Mouse (Mus musculus): ENCODE measurements around the gene Gpc1. TPM values are rescaled to one million over a fixed set of nuclear protein-coding genes. Genes with fewer than 3 reads are reported as not detected.

Gpc1 gene
- total and polyA plus RNA-seq, 3 experiments: 0.05 to 0.55 TPM; not detected in 1

DNA sequence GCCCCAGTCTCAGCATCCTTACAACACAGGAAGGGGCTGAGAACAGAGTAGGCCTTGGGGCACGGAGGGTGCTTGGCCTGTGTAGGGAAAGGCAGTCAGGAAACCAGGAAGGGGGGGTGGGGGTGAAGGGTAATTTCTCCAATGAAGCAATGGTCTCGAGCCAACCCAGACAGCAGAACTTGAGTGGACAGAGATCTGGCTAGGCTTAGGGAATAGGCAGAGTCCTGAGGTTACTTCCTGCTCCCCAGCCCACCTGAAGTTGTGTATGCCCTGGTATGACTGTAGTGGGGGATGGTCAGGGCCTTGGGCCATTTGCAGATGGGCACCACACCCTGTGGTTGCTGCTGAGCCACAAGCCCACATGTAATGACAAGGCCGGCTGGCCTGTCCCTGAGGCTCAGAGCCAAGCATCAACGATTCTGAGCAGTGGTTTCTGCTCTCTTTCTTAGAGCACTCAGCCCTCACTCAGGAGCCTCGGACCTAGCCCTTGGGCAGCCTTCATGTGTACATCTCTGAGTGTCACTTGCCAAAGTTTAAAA is 15.6 kb upstream of the Gpc1 start:
- Histone ChIP-seq H3K27me3 (replicated peaks) (peaks cover 37% of the 10 kb centered on the region), H3K4me3 (replicated peaks in 1 of 3; ENCODE audit: low read depth in 2 of 3, low read length in 2 of 3, poor library complexity in 1 of 3) (no peak overlapping the region), H3K9me3 (replicated peaks; ENCODE audit: low read length) (peaks cover 4% of the 10 kb centered on the region), H3K27ac (ENCODE audit: insufficient read depth, low read depth) (no peak overlapping the region), H3K9ac (ENCODE audit: insufficient read depth, low read depth) (no peak overlapping the region), H3K4me1 (ENCODE audit: control insufficient read depth in 1 of 2, insufficient read depth in 2 of 2) (peaks cover 0 to 3% of the 10 kb centered on the region in 2 experiments; a peak in 1 of 4 replicates), H3K36me3 (replicated peaks in 1 of 2; ENCODE audit: control insufficient read depth in 1 of 2, insufficient read depth in 1 of 2, low read length in 1 of 2) (no peaks in the 10 kb centered on the region), H3K79me2 (replicated peaks; ENCODE audit: control insufficient read depth, extremely low read depth, insufficient read depth, poor library complexity, severe bottlenecking) (no peaks in the 10 kb centered on the region), H3K4me2 (ENCODE audit: insufficient read depth, low read depth, poor library complexity, severe bottlenecking) (no peak overlapping the region)
- DNase-seq (ENCODE audit: extremely low read depth): no peak
- in situ Hi-C loops (cut with MboI; ENCODE audit: low pct_ligation_motif_present, low pct_unique_long_range_greater_than_20kb, low sequenced_read_pairs) (no loop called here), dilution Hi-C loops (cut with MboI; ENCODE audit: extremely low pct_ligation_motif_present, extremely low pct_unique_long_range_greater_than_20kb, low sequenced_read_pairs) (no loop called here)
- no peak for TF ChIP-seq IRF4 (IDR thresholded peaks at IDR 0.05; ENCODE audit: low read depth, low read length)
- TF ChIP-seq SMC3 (IDR thresholded peaks at IDR 0.05; ENCODE audit: low read depth, low read length): no peak
- TF ChIP-seq CTCF (conservative IDR thresholded peaks at IDR 0.05 in 1 of 2, IDR thresholded peaks at IDR 0.05 in 1 of 2; ENCODE audit: low read depth in 2 of 2, low read length in 2 of 2): no peak
- no peak for TF ChIP-seq BHLHE40 (IDR thresholded peaks at IDR 0.05; ENCODE audit: low read depth, low read length)
- TF ChIP-seq TBP (conservative IDR thresholded peaks at IDR 0.05; ENCODE audit: low read depth, low read length): no peak
- TF ChIP-seq SIN3A (IDR thresholded peaks at IDR 0.05; ENCODE audit: low read length): no peak
- TF ChIP-seq CHD2 (IDR thresholded peaks at IDR 0.05; ENCODE audit: low read length): no peak
- TF ChIP-seq EP300 (IDR thresholded peaks at IDR 0.05; ENCODE audit: low read length): no peak
- no peak for TF ChIP-seq KAT2A (IDR thresholded peaks at IDR 0.05; ENCODE audit: insufficient replicate concordance, low read length)
- TF ChIP-seq POLR2AphosphoS2 (IDR thresholded peaks at IDR 0.05; ENCODE audit: low read depth, low read length): no peak
- TF ChIP-seq PAX5 (IDR thresholded peaks at IDR 0.05; ENCODE audit: low read length): no peak
- no peak for TF ChIP-seq MAZ (IDR thresholded peaks at IDR 0.05; ENCODE audit: low read depth, low read length)
- no peak for TF ChIP-seq USF1 (IDR thresholded peaks at IDR 0.05; ENCODE audit: low read depth, low read length)
- no peak for TF ChIP-seq RAD21 (IDR thresholded peaks at IDR 0.05; ENCODE audit: low read depth, low read length)
- TF ChIP-seq MAFK (IDR thresholded peaks at IDR 0.05; ENCODE audit: insufficient replicate concordance, low read length): no peak
- TF ChIP-seq RCOR1 (conservative IDR thresholded peaks at IDR 0.05; ENCODE audit: low read depth, low read length): no peak
- no peak for TF ChIP-seq ZC3H11A (IDR thresholded peaks at IDR 0.05; ENCODE audit: low read depth, low read length)

GRCm38 (mm10) chr1:92830626-92831187 is 738 bp upstream of the Gpc1 start:
- Histone ChIP-seq H3K36me3 (replicated peaks in 1 of 2; ENCODE audit: control insufficient read depth in 1 of 2, insufficient read depth in 1 of 2, low read length in 1 of 2) (no peaks in the 10 kb centered on the region), H3K9ac (ENCODE audit: insufficient read depth, low read depth) (no peak overlapping the region), H3K4me2 (ENCODE audit: insufficient read depth, low read depth, poor library complexity, severe bottlenecking) (peak overlapping the region; percentile 37; the same call in 1 of the 2 replicates), H3K79me2 (replicated peaks; ENCODE audit: control insufficient read depth, extremely low read depth, insufficient read depth, poor library complexity, severe bottlenecking) (no peaks in the 10 kb centered on the region), H3K27ac (ENCODE audit: insufficient read depth, low read depth) (no peak overlapping the region), H3K27me3 (replicated peaks) (peaks cover 89% of the 10 kb centered on the region), H3K4me3 (replicated peaks in 1 of 3; ENCODE audit: low read depth in 2 of 3, low read length in 2 of 3, poor library complexity in 1 of 3) (no peak overlapping the region), H3K4me1 (ENCODE audit: control insufficient read depth in 1 of 2, insufficient read depth in 2 of 2) (no peaks in the 10 kb centered on the region), H3K9me3 (replicated peaks; ENCODE audit: low read length) (peaks cover 10% of the 10 kb centered on the region)
- dilution Hi-C loops (cut with MboI; ENCODE audit: extremely low pct_ligation_motif_present, extremely low pct_unique_long_range_greater_than_20kb, low sequenced_read_pairs) (no loop called here), in situ Hi-C loops (cut with MboI; ENCODE audit: low pct_ligation_motif_present, low pct_unique_long_range_greater_than_20kb, low sequenced_read_pairs) (loop anchor here (10.0 kb wide), 1 partner anchor 176 kb away; no protein-coding TSS in a partner anchor)
- TF ChIP-seq ZNF384 (IDR thresholded peaks at IDR 0.05; ENCODE audit: low read depth, low read length) (peak; percentile 51; the same call in 1 of the 2 replicates), RAD21 (IDR thresholded peaks at IDR 0.05; ENCODE audit: low read depth, low read length) (no peak), GABPA (IDR thresholded peaks at IDR 0.05; ENCODE audit: insufficient replicate concordance, low read depth, low read length) (no peak), JUN (IDR thresholded peaks at IDR 0.05; ENCODE audit: insufficient read depth, low read depth, low read length) (no peak), ZMIZ1 (IDR thresholded peaks at IDR 0.05; ENCODE audit: low read depth, low read length) (no peak), POLR2A (IDR thresholded peaks at IDR 0.05; ENCODE audit: low read depth, low read length) (0 out of 2 replicates have a peak, but pooled peaks have one; percentile 23), SMC3 (IDR thresholded peaks at IDR 0.05; ENCODE audit: low read depth, low read length) (no peak), HCFC1 (IDR thresholded peaks at IDR 0.05; ENCODE audit: low read depth, low read length) (no peak)
- no peak for DNase-seq (ENCODE audit: extremely low read depth)

Measured in CH12.LX (cell line).